Mouse (Mus musculus) MEL (cell line): ENCODE results near the gene Ddx28. TPM values are rescaled to one million over a fixed set of nuclear protein-coding genes. Genes with fewer than 3 reads are reported as not detected.

Experiments used
- DNase-seq: peaks from one replicate; pipeline ENCODE4 v3.0.0; 2011; ENCODE audit warnings: low read depth, low spot score
- H3K27ac ChIP-seq: 2 replicates; pipeline ENCODE4 v1.5.1; 2012; ENCODE audit warnings: low read depth, mild to moderate bottlenecking, control low read depth, low read length, moderate library complexity; ENCODE audit not compliant: control insufficient read depth
- H3K27me3 ChIP-seq, 2 experiments: fragments of 150-350 bp in 1 of 2; sonication (generic) in 1 of 2; 2 replicates each; pipeline ENCODE4 v1.6.1; 2012; ENCODE audit warnings: low read length in 2 of 2, mild to moderate bottlenecking in 2 of 2, improper control_type of control experiment in 1 of 2, moderate library complexity in 1 of 2; ENCODE audit not compliant: insufficient read depth in 2 of 2, control insufficient read depth in 1 of 2
- H3K36me3 ChIP-seq, 2 experiments: 2 replicates each; pipeline ENCODE4 v1.6.1; 2012 to 2014; ENCODE audit warnings: low read length in 2 of 2, improper control_type of control experiment in 1 of 2, inconsistent platforms in 1 of 2, mild to moderate bottlenecking in 1 of 2; ENCODE audit not compliant: insufficient read depth in 2 of 2, control insufficient read depth in 1 of 2
- H3K4me1 ChIP-seq, 2 experiments: fragments of 150-350 bp in 1 of 2; sonication (generic) in 1 of 2; 2 replicates each; pipeline ENCODE4 v1.6.1; 2012; ENCODE audit warnings: low read length in 2 of 2, improper control_type of control experiment in 1 of 2, mild to moderate bottlenecking in 1 of 2; ENCODE audit not compliant: insufficient read depth in 2 of 2, control insufficient read depth in 1 of 2
- H3K4me3 ChIP-seq, 2 experiments: fragments of 150-350 bp in 1 of 2; sonication (generic) in 1 of 2; 2 replicates each; pipeline ENCODE4 v1.5.1; 2012; ENCODE audit warnings: low read depth in 2 of 2, low read length in 2 of 2, mild to moderate bottlenecking in 2 of 2, moderate library complexity in 2 of 2, control low read depth in 1 of 2, improper control_type of control experiment in 1 of 2; ENCODE audit not compliant: control insufficient read depth in 1 of 2, insufficient read depth in 1 of 2
- H3K79me2 ChIP-seq: 2 replicates; pipeline ENCODE4 v1.6.1; 2012; ENCODE audit warnings: mild to moderate bottlenecking, low read length, moderate library complexity; ENCODE audit not compliant: control insufficient read depth, poor library complexity, insufficient read depth
- H3K9ac ChIP-seq: 2 replicates; pipeline ENCODE4 v1.6.1; 2012; ENCODE audit warnings: low read depth, mild to moderate bottlenecking, control low read depth, low read length, moderate library complexity; ENCODE audit not compliant: control insufficient read depth, poor library complexity, severe bottlenecking
- H3K9me3 ChIP-seq: fragments of 150-350 bp; sonication (generic); replicated peaks from 2 replicates; pipeline ENCODE4 v1.6.1; 2012; ENCODE audit warnings: mild to moderate bottlenecking, low read length, improper control_type of control experiment, moderate library complexity; ENCODE audit not compliant: insufficient read depth
- CTCF ChIP-seq, 3 experiments: IDR thresholded peaks in 2 of 3; conservative IDR thresholded peaks in 1 of 3; 2 replicates each; pipeline ENCODE4 v1.5.1; 2011 to 2012; ENCODE audit warnings: low read length in 3 of 3, low read depth in 2 of 3, mild to moderate bottlenecking in 2 of 3, improper control_type of control experiment in 1 of 3, inconsistent platforms in 1 of 3, mixed read lengths in 1 of 3, moderate library complexity in 1 of 3; ENCODE audit not compliant: control insufficient read depth in 1 of 3, insufficient read depth in 1 of 3, poor library complexity in 1 of 3, severe bottlenecking in 1 of 3
- MXI1 ChIP-seq: IDR thresholded peaks from 2 replicates; pipeline ENCODE4 v1.6.1; 2011; ENCODE audit warnings: mild to moderate bottlenecking, low read depth, low read length, improper control_type of control experiment
- NELFE ChIP-seq: IDR thresholded peaks from 2 replicates; pipeline ENCODE4 v1.6.1; 2011; ENCODE audit warnings: low read depth, low read length, improper control_type of control experiment
- SMC3 ChIP-seq: IDR thresholded peaks from 2 replicates; pipeline ENCODE4 v1.6.1; 2011; ENCODE audit warnings: low read depth, low read length, improper control_type of control experiment
- TBP ChIP-seq: IDR thresholded peaks from 2 replicates; pipeline ENCODE4 v1.8.0; 2011; ENCODE audit warnings: low read depth, low read length, improper control_type of control experiment
- ZKSCAN1 ChIP-seq: IDR thresholded peaks from 2 replicates; pipeline ENCODE4 v1.6.1; 2012; ENCODE audit warnings: low read depth, mild to moderate bottlenecking, inconsistent platforms, low read length, improper control_type of control experiment, moderate library complexity
- ZNF384 ChIP-seq: IDR thresholded peaks from 2 replicates; pipeline ENCODE4 v1.6.1; 2012; ENCODE audit warnings: low read depth, mild to moderate bottlenecking, inconsistent platforms, low read length, improper control_type of control experiment
- polyA plus RNA-seq, 2 experiments: library from polyadenylated mRNA; stranded (reverse) in 1 of 2; unstranded in 1 of 2; fragments of >175 nt in 1 of 2; fragments of >200 nt in 1 of 2; gene quantifications; 2 replicates each; pipeline versions ENCODE4 v1.2.1 to v1.2.4; 2012; ENCODE audit warnings: low replicate concordance in 2 of 2, low read depth in 1 of 2; ENCODE audit not compliant: insufficient read length in 2 of 2, insufficient read depth in 1 of 2, missing spikeins in 1 of 2
- total RNA-seq: library from RNA; depleted of rRNA; stranded (reverse); fragments of 300-350 nt; gene quantifications from 2 replicates; pipeline ENCODE4 v1.2.3, GENCODE M21; 2012

Ddx28 gene
- total and polyA plus RNA-seq, 3 experiments: 21.8 to 29.9 TPM; not detected in 1

- no peaks in the 10 kb centered on the region for H3K79me2 ChIP-seq
- no peak within 1 kb of the TSS for H3K9ac ChIP-seq
- H3K4me3 ChIP-seq: no peak within 1 kb of the TSS
- H3K9me3 ChIP-seq: no peaks in the 10 kb centered on the region
- peaks cover 0 to 5% of the 10 kb centered on the region in 2 experiments; a peak in 2 of 4 replicates for H3K36me3 ChIP-seq
- TF ChIP-seq CTCF (IDR thresholded peaks at IDR 0.05 in 2 of 3, conservative IDR thresholded peaks at IDR 0.05 in 1 of 3; ENCODE audit: control insufficient read depth in 1 of 3, insufficient read depth in 1 of 3, low read depth in 2 of 3, low read length in 3 of 3, poor library complexity in 1 of 3, severe bottlenecking in 1 of 3): peak in 2 of 3 experiments; percentile 41 to 52; a peak in 4 of 6 replicates
- no peak for TF ChIP-seq MXI1
- no peak for DNase-seq
- peaks cover 3 to 10% of the 10 kb centered on the region in 2 experiments; a peak in 3 of 4 replicates for H3K4me1 ChIP-seq
- no peak within 1 kb of the TSS for H3K27ac ChIP-seq
- no peaks in the 10 kb centered on the region for H3K27me3 ChIP-seq
These were observed 32.4 kb downstream of the Ddx28 start, which contains the start of gene Dpep3 for GRCm38 (mm10) chr8:105979325-105979724. Dpep3 (minus strand) TSS chr8:105979429.

- TF ChIP-seq SMC3: 0 out of 2 replicates have a peak, but pooled peaks have one; percentile 6
- peak; percentile 14 to 49 (median 30); a peak in 5 of 6 replicates for TF ChIP-seq CTCF (IDR thresholded peaks at IDR 0.05 in 2 of 3, conservative IDR thresholded peaks at IDR 0.05 in 1 of 3; ENCODE audit: control insufficient read depth in 1 of 3, insufficient read depth in 1 of 3, low read depth in 2 of 3, low read length in 3 of 3, poor library complexity in 1 of 3, severe bottlenecking in 1 of 3)
- TF ChIP-seq ZKSCAN1: no peak
- TF ChIP-seq, all 39 proteins: peak for 2
- Histone ChIP-seq H3K27me3 (no peaks in the 10 kb centered on the region), H3K9me3 (no peaks in the 10 kb centered on the region), H3K4me3 (no peak overlapping the region), H3K79me2 (no peaks in the 10 kb centered on the region), H3K9ac (no peak overlapping the region), H3K4me1 (no peaks in the 10 kb centered on the region), H3K36me3 (no peaks in the 10 kb centered on the region), H3K27ac (no peak overlapping the region)
- peak; percentile 46 for DNase-seq
These were observed 36.3 kb downstream of the Ddx28 start for GRCm38 (mm10) chr8:105975363-105975762.

GRCm38 (mm10) chr8:105971019-105971720, 40.5 kb downstream of the Ddx28 start:
- no peaks in the 10 kb centered on the region for H3K9me3 ChIP-seq
- TF ChIP-seq NELFE (no peak), TBP (peak; percentile 68), ZNF384 (no peak)
- no peak for DNase-seq

More at GRCm38 (mm10) chr8:105971019-105971720, 40.5 kb downstream of the Ddx28 start:
- Histone ChIP-seq H3K27ac (no peak overlapping the region), H3K79me2 (no peaks in the 10 kb centered on the region), H3K27me3 (no peaks in the 10 kb centered on the region), H3K36me3 (0 out of 4 replicates have a peak, but pooled peaks cover 0 to 3% of the 10 kb centered on the region in 2 experiments), H3K9ac (no peak overlapping the region), H3K4me1 (peaks cover 2 to 6% of the 10 kb centered on the region in 2 experiments; a peak in 2 of 4 replicates), H3K4me3 (no peak overlapping the region)
